Mouse (Mus musculus): Measurements from ENCODE around the gene Vps18.
A peak's percentile ranks its signal among the peaks of the same experiment; 100 is the strongest.

Gene Vps18

DNA sequence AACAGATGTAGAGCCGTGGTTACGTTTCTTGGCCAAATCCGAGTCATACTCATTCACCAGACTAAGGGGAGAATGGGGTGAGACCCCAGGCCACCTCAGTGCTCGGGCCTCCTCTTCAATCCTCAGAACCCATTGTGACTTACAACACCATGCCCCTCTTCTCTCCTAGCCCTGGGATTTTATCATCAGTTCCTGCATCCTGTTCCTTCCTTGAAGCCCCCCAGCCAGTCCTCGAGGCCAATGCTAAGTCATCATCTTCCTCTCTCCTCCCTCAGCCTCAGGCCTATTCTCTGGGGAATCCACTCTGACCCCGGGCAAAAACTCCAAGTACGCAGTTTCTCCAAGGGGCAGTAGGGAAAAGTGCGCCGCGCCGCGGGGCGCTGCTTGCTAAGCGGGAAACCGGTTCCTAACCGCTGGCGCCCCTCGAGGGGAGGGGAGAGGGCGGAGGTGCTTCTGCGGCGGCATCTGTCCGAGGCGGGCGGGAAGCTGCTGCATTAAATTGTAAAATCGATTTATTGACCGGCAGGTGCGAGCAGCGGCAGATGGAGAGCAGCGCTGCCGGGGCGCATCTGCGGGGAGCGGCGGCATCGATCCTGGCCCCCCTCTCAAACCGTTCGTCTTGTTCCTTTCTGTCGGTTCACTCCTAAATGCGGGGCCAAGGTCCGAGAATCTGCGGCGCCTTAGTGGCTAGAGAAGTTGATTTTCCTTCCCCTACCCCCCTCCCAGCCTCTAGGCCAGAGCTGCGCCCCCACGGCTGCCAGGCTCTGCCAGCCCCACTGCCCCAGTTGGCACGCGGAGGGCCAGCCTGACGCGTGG lies 33.4 kb downstream of the Vps18 start:
- DNase-seq (ENCODE audit: low spot score in 2 of 2): no peak

- DNase-seq (ENCODE audit: low spot score in 2 of 2): peak; percentile 83 to 88
Observed at GRCm38 (mm10) chr2:119322587-119323300, 34.2 kb downstream of the Vps18 start.

DNA sequence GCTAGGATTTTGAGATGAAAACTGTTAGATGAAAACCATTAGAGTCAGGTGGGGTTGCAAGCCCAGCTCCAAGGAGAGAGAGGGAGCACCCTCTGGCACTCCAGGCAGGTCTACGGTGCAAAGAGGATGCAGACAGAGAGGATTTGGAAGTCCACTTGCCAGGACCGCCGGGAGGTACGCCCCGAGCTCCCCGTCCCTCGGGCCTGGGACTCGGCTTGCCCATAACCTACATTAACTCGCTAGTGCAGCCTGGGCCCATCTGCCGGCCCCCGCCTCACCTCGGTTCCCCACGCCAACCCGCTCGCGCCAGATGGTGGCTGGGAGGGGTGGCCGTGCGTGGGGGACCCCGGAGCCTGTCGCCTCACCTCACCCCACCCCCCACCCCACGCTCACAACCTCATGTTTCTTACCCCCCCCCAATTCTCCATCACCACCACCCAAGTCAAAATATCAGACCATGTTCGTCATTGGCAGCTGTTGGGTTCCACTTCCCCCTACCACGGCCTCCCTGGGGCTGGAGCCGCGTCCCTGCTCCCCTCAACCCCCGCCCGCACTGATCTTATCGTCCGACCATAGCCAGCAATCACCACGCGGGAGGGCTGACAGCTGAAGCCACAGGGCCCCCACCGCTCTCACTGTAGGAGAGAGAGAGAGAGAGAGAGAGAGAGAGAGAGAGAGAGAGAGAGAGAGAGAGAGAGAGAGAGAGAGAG lies 35.5 kb downstream of the Vps18 start:
- no peak for DNase-seq (ENCODE audit: low spot score in 2 of 2)

DNA sequence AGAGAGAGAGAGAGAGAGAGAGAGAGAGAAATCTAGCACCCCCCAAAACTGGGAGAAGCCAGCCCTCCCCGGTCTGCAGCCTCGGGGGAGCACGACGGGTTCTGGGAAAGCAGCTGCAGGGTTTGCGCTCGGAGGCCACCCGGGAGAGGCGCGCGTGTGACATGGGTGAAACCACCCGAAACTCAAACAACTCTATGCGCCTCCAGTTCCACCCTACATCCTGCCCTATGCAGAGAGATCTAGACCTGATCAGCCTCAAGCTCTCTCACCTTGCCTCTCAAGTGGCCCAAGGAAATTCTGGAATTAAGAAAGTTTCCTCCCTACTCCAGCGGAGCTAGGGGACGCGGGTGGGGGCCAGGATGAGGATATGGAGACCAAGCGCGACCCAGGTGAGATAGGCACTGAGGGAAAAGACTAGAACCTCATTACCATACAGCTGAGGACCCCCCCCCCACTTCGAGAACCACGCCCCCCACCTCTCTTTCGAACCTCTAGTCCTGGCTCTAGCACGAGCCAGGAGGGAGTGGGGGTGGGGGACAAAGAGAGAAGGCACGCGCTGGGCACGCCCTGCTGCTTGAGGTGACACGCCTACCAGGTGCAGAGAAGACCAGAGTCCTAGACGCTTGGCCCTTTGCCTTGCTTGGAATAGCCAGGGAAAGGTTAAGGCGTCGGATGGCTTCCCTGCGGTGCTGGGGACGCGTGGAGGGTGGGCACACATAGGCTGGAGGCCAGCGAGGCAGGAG lies 36.2 kb downstream of the Vps18 start:
- DNase-seq (ENCODE audit: low spot score in 2 of 2): no peak

GRCm38 (mm10) chr2:119325568-119326143 lies 37.1 kb downstream of the Vps18 start, which contains the start of gene Dll4:
TSS of gene Dll4 (plus strand) at chr2:119325784.
- no peak for DNase-seq (ENCODE audit: low spot score in 2 of 2)

GRCm38 (mm10) chr2:119326161-119327101 lies 37.9 kb downstream of the Vps18 start:
- peak in 1 of 2 experiments; percentile 55 for DNase-seq (ENCODE audit: low spot score in 2 of 2)

DNA sequence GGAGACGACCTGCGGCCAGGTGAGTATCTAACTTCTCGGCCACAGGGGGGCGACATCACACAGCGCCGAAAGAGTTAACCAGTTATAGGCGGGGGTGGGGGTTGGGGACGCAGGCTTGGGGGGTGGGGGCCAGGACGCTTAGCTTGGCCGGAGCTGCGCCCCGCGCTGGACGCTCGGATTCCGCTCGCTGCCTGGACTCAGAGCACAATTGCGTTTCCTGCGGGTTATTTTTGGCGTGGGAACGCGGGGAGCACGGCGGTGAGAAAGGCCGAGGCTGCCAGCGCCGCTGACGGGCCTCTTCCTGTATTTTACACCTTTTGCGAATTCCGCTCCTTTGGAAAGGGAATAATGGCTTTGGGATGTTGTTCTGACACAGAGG lies 38.6 kb downstream of the Vps18 start:
- peak in 1 of 2 experiments; percentile 57 for DNase-seq (ENCODE audit: low spot score in 2 of 2)

DNA sequence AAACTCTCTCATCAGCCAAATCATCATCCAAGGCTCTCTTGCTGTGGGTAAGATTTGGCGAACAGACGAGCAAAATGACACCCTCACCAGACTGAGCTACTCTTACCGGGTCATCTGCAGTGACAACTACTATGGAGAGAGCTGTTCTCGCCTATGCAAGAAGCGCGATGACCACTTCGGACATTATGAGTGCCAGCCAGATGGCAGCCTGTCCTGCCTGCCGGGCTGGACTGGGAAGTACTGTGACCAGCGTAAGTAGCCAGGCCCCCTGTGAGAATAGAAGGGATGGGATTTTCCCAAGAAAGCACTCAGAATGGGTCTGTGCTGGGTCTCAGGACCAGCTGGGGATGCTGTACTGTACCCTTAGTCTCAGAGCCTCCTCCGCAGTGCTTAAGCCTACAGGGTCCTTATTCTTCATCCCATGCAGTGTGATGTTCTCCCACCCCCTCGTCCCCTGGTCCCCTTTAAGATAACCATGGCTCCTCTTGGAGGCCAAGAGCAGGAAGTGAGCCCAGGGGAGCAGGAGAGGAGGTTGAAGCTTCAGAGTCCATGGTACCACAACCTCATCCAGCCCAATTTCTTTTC lies 39.5 kb downstream of the Vps18 start:
- DNase-seq (ENCODE audit: low spot score in 2 of 2): no peak

- no peak for DNase-seq (ENCODE audit: low spot score in 2 of 2)
Observed at GRCm38 (mm10) chr2:119328546-119328945, 40.0 kb downstream of the Vps18 start.

DNA sequence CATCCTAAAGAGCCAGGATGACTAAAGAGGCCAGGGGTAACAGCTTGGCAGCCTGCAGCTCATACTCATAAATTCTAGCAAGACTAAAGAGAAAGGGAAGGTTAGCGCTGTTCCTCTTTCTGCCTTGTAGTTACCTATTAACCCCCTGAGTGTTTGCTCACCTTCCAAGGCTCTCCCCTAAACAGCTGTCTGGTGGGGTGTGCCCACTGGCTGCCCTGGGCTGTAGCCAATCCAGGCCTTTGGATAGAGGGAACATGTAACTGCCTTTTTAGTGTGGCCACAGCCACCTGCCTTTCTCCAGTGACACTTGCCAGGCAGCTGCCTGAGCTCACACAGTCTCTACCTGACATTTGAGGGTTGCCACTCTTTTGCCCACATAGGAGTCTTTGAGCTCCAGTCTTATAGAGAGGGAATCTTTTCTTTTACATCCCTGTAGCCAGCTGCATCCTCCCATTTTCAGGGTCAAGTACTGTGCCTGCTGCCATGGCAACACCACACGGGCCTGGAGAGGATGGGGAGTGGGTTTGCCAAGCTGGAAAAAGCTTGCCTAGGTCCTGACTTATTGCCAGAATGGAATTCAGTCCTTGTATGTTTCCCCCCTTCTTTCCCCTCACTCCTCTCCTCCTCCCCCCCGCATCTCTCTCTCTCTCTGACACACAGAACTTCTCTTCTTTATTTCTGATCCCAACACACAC lies 40.7 kb downstream of the Vps18 start:
- no peak for DNase-seq (ENCODE audit: low spot score in 2 of 2)

GRCm38 (mm10) chr2:119330795-119331194 lies 42.3 kb downstream of the Vps18 start:
- DNase-seq (ENCODE audit: low spot score in 2 of 2): no peak

GRCm38 (mm10) chr2:119332177-119332661 lies 43.7 kb downstream of the Vps18 start:
- DNase-seq (ENCODE audit: low spot score in 2 of 2): no peak

GRCm38 (mm10) chr2:119334135-119334534 lies 45.6 kb downstream of the Vps18 start:
- DNase-seq (ENCODE audit: low spot score in 2 of 2): no peak

DNA sequence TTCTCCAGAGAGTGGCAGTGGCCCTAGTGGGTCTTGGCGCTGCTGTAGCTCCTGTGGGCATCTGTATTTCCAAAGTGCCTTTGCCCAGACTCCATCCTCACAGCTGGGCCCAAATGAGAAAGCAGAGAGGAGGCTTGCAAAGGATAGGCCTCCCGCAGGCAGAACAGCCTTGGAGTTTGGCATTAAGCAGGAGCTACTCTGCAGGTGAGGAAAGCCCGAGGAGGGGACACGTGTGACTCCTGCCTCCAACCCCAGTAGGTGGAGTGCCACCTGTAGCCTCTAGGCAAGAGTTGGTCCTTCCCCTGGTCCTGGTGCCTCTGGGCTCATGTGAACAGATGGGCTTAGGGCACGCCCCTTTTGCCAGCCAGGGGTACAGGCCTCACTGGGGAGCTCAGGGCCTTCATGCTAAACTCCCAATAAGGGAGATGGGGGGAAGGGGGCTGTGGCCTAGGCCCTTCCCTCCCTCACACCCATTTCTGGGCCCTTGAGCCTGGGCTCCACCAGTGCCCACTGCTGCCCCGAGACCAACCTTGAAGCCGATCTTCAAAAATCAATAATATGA lies 46.5 kb downstream of the Vps18 start:
- no peak for DNase-seq (ENCODE audit: low spot score in 2 of 2)

DNA sequence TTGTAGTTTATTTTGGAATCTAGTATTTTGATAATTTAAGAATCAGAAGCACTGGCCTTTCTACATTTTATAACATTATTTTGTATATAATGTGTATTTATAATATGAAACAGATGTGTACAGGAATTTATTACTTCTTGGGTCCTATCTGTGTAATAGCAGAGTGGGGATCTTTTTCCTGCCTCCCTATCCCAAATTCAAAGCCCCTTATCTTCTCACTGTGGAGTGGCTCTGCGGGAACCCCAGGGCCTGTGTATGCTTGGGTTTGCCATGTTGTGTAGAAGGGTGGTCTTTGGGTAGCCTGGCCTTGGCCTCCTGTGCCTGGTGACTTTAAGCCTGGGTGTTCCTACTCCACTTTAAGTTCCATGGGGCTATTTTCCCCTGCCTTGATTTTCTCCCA lies 47.0 kb downstream of the Vps18 start:
- no peak for DNase-seq (ENCODE audit: low spot score in 2 of 2)

DNA sequence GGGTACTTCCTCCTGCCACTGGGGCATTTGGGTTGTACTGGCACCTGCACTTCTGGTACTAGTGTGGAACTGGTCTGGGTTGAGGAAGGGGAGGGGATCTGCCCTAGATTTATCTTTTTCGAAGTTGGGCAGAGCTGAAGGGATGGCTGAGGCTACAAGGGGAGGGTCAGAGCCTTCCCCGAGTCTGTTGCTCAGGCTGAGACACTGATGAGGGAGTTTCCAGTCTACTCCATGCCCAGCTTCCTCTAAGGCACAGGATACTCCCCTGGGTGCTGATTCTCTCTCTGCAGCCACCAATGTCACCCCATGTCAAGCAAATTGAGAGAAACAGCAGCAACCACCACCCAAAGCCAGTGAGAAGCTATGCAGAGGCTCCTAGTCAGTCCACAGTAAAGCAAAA lies 47.5 kb downstream of the Vps18 start:
- DNase-seq (ENCODE audit: low spot score in 2 of 2): no peak

GRCm38 (mm10) chr2:119336470-119336869 lies 47.9 kb downstream of the Vps18 start:
- no peak for DNase-seq (ENCODE audit: low spot score in 2 of 2)

DNA sequence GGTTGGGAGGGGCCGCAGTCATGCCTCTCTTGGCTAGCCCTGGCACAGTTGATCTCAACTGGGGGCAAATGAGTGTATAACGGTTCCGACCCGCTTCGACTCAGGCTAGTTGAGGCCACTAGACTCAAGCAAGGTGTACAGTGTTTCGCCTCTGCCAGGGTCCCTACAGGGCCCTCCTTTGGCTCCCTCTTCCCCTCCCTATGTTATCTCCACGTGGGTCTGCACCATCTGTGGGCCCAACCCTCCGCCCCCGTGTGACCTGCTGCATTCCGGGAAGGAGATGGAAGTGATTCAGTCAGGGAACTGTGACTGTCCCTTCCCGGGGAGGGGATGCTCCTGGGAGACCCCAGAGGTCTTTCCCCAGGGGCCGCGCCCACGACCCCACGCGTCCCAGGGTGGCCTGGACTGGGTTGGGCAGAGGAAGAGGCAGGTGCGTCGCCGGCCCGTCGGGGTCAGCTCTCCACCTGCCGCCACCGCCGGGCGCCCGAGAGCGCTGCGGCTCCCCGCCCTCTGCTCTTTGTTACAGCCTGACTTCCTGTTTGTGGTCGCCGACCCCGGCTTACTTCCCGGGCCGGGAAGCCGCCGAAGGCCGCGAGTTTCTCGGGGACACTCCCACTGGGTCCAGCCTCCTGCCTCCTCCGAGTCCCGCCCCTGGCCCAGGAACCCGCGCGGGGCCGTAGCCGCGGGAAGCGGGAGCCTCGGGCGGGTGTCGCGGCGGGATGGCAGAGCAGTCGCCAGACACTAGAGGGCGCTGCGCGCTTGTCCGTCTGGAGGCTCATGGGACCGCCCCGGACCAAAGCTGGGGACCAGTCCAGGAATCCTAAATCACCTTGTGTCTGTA lies 49.1 kb downstream of the Vps18 start:
- DNase-seq (ENCODE audit: low spot score in 2 of 2): peak; percentile 80 to 89
